Mouse (Mus musculus) frontal cortex, postnatal 25 days (tissue): Measurements from ENCODE around the gene Gm5930.
"Not testable (repeated sequence)": the region's sequence is repeated elsewhere in the genome, so short reads cannot be mapped to it uniquely, and the experiment has no call there.

ENCODE experiments used
- DNase-seq, 2 experiments: peaks; one replicate each; pipeline ENCODE4 v3.0.0; 2022; ENCODE audit warnings: low spot score in 2 of 2

Gene Gm5930

DNA sequence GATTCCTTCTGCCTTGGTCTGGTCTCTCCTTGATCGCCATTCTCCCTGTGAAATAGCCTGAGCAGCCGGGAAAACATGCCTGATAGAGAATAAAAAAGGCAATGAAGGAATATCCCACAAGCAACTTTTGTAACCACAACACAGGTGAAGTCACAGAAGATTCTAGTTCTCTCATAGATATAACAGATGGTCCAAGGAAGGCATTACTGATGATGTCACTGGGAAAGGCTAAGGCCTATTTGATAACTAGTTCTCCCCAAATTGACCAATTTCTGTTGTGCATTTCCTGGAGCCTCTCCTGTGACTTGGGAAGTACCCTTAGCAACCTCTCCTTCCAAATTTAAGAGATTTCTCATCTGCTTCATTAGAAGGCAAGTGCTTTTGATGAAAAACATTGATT, at the start of gene Gm5930:
Gene Gm5930, minus strand, starts transcription at position 101 of the 400 bp plus-strand sequence.
- not testable (repeated sequence) for DNase-seq

DNA sequence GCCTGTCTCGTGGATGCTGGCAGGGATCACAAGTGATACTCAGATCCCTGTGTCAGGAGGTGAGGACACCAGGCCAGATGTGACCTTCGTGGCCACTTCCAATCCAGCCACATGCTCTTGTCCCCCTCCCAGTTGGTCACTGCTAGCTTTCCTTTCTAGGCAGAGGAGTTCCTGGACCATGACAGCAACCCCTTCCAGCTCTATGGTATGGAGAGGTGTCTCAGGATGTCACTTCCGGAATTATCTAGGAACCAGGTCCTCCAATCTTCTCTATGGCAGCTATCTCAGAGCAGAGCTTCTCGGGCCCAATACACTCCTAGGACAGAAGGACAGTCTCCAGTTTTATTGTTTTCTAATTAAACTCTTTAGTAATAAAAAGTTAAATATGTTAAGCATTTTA, 45.8 kb upstream of the Gm5930 start:
- not testable (repeated sequence) for DNase-seq

- not testable (repeated sequence) for DNase-seq
Observed at GRCm38 (mm10) chr14:44365057-44365456, 26.7 kb upstream of the Gm5930 start, which contains the start of gene Gm8229. Gm8229 (plus strand) TSS chr14:44365357.

- not testable (repeated sequence) for DNase-seq
Observed at GRCm38 (mm10) chr14:44362301-44362700, 23.9 kb upstream of the Gm5930 start.

GRCm38 (mm10) chr14:44361416-44361815, 23.0 kb upstream of the Gm5930 start:
- not testable (repeated sequence) for DNase-seq

DNA sequence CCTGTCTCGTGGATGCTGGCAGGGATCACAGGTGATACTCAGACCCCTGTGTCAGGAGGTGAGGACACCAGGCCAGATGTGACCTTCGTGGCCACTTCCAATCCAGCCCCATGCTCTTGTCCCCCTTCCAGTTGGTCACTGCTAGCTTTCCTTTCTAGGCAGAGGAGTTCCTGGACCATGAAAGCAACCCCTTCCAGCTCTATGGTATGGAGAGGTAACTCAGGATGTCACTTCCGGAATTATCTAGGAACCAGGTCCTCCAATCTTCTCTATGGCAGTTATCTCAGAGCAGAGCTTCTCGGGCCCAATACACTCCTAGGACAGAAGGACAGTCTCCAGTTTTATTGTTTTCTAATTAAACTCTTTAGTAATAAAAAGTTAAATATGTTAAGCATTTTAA, 26.3 kb downstream of the Gm5930 start:
- not testable (repeated sequence) for DNase-seq

DNA sequence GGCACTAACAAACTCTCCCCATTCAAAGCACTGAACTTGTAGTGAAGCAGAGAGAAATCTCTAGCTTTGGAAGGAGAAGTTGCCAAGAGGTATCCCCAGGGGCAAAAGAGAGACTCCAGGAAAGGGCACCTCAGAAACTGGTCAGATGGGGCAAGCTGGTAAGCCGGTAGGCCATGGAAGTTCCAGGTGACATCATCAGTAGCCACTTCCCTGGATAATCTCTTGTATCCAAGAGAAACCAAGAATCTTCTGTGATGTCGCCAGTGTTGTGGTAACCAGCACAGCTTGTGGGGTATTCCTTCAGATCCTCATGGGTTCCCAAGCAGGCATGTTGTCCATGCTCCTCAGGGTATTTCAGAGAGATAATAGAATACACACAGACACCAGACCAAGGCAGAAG, 53.1 kb downstream of the Gm5930 start, which contains the start of gene Gm8220:
Gene Gm8220, plus strand, starts transcription at position 301 of the 400 bp plus-strand sequence.
- not testable (repeated sequence) for DNase-seq
